Mouse (Mus musculus): Measurements from ENCODE around the gene Ccdc113. TPM values are rescaled to one million over a fixed set of nuclear protein-coding genes. Genes with fewer than 3 reads are reported as not detected.
A peak's percentile ranks its signal among the peaks of the same experiment; 100 is the strongest.

The Ccdc113 gene
- total and polyA plus RNA-seq, 3 experiments = not detected

GRCm38 (mm10) chr8:95490006-95490405, 43.9 kb upstream of the Ccdc113 start, which contains the start of gene Csnk2a2:
Gene Csnk2a2, minus strand, starts transcription at chr8:95490039.
- peak within 1 kb of the TSS; percentile 77 for H3K9ac ChIP-seq (ENCODE audit: control insufficient read depth, low read depth, low read length, poor library complexity, severe bottlenecking)
- peak within 1 kb of the TSS; percentile 59 to 63 for H3K4me3 ChIP-seq (ENCODE audit: control insufficient read depth in 1 of 2, insufficient read depth in 1 of 2, low read depth in 2 of 2, low read length in 2 of 2)
- peaks cover 5 to 12% of the 10 kb centered on the region in 2 experiments for H3K36me3 ChIP-seq (ENCODE audit: control insufficient read depth in 1 of 2, insufficient read depth in 2 of 2, low read length in 2 of 2)
- H3K27me3 ChIP-seq (ENCODE audit: control insufficient read depth in 1 of 2, insufficient read depth in 2 of 2, low read length in 2 of 2) = peaks cover 0 to 1% of the 10 kb centered on the region in 2 experiments; a peak in 2 of 4 replicates
- H3K27ac ChIP-seq (ENCODE audit: control insufficient read depth, low read depth, low read length) = no peak within 1 kb of the TSS
- TF ChIP-seq RCOR1 (IDR thresholded peaks at IDR 0.05; ENCODE audit: low read depth, low read length) (no peak), ETS1 (IDR thresholded peaks at IDR 0.05; ENCODE audit: low read depth, low read length) (no peak), POLR2A (IDR thresholded peaks at IDR 0.05; ENCODE audit: control insufficient read depth in 1 of 2, insufficient read depth in 1 of 2, low read depth in 1 of 2, low read length in 2 of 2, poor library complexity in 1 of 2) (no peak), ELF1 (IDR thresholded peaks at IDR 0.05; ENCODE audit: low read depth, low read length) (no peak), ZC3H11A (IDR thresholded peaks at IDR 0.05; ENCODE audit: low read depth, low read length) (no peak), RAD21 (IDR thresholded peaks at IDR 0.05; ENCODE audit: low read depth, low read length) (no peak), GATA1 (IDR thresholded peaks at IDR 0.05; ENCODE audit: low read depth, low read length) (no peak), KAT2A (conservative IDR thresholded peaks at IDR 0.05; ENCODE audit: low read depth, low read length) (no peak), CHD1 (IDR thresholded peaks at IDR 0.05; ENCODE audit: low read depth, low read length) (no peak), GABPA (IDR thresholded peaks at IDR 0.05; ENCODE audit: low read depth, low read length) (no peak), HCFC1 (IDR thresholded peaks at IDR 0.05; ENCODE audit: low read depth, low read length) (no peak), CHD2 (IDR thresholded peaks at IDR 0.05; ENCODE audit: low read length) (no peak), EP300 (IDR thresholded peaks at IDR 0.05; ENCODE audit: low read depth in 1 of 2, low read length in 2 of 2) (no peak), POLR2AphosphoS5 (IDR thresholded peaks at IDR 0.05; ENCODE audit: borderline replicate concordance, low read depth, low read length) (no peak), NRF1 (IDR thresholded peaks at IDR 0.05; ENCODE audit: insufficient read depth, low read depth, low read length, poor library complexity, severe bottlenecking) (no peak), MAZ (IDR thresholded peaks at IDR 0.05; ENCODE audit: low read depth, low read length) (no peak), UBTF (IDR thresholded peaks at IDR 0.05; ENCODE audit: borderline replicate concordance, insufficient read depth, low read depth, low read length) (no peak), ZMIZ1 (IDR thresholded peaks at IDR 0.05; ENCODE audit: low read depth, low read length) (no peak), POLR2AphosphoS2 (IDR thresholded peaks at IDR 0.05; ENCODE audit: low read length) (no peak), MAFK (IDR thresholded peaks at IDR 0.05; ENCODE audit: borderline replicate concordance, low read depth, low read length) (no peak)
- peaks cover 19% of the 10 kb centered on the region for H3K79me2 ChIP-seq (ENCODE audit: control insufficient read depth, insufficient read depth, low read length, poor library complexity)
- peaks cover 3 to 10% of the 10 kb centered on the region in 2 experiments; a peak in 3 of 4 replicates for H3K4me1 ChIP-seq (ENCODE audit: control insufficient read depth in 1 of 2, insufficient read depth in 2 of 2, low read length in 2 of 2)
- DNase-seq (ENCODE audit: low read depth, low spot score) = no peak
- no peaks in the 10 kb centered on the region for H3K9me3 ChIP-seq (replicated peaks; ENCODE audit: insufficient read depth, low read length)

- Histone ChIP-seq H3K4me3 (ENCODE audit: control insufficient read depth in 1 of 2, insufficient read depth in 1 of 2, low read depth in 2 of 2, low read length in 2 of 2) (no peak overlapping the region), H3K9me3 (replicated peaks; ENCODE audit: insufficient read depth, low read length) (no peaks in the 10 kb centered on the region), H3K79me2 (ENCODE audit: control insufficient read depth, insufficient read depth, low read length, poor library complexity) (peaks cover 15% of the 10 kb centered on the region), H3K4me1 (ENCODE audit: control insufficient read depth in 1 of 2, insufficient read depth in 2 of 2, low read length in 2 of 2) (peaks cover 3 to 10% of the 10 kb centered on the region in 2 experiments; a peak in 3 of 4 replicates), H3K27me3 (ENCODE audit: control insufficient read depth in 1 of 2, insufficient read depth in 2 of 2, low read length in 2 of 2) (peaks cover 4% of the 10 kb centered on the region in 2 experiments), H3K27ac (ENCODE audit: control insufficient read depth, low read depth, low read length) (no peak overlapping the region), H3K36me3 (ENCODE audit: control insufficient read depth in 1 of 2, insufficient read depth in 2 of 2, low read length in 2 of 2) (peaks cover 0 to 6% of the 10 kb centered on the region in 2 experiments; a peak in 2 of 4 replicates), H3K9ac (ENCODE audit: control insufficient read depth, low read depth, low read length, poor library complexity, severe bottlenecking) (no peak overlapping the region)
- DNase-seq (ENCODE audit: low read depth, low spot score) = no peak
- TF ChIP-seq E2F4 (IDR thresholded peaks at IDR 0.05; ENCODE audit: borderline replicate concordance, low read depth, low read length) (no peak), BHLHE40 (IDR thresholded peaks at IDR 0.05; ENCODE audit: borderline replicate concordance, low read depth, low read length) (no peak), MXI1 (IDR thresholded peaks at IDR 0.05; ENCODE audit: low read depth, low read length) (no peak), MEF2A (IDR thresholded peaks at IDR 0.05; ENCODE audit: extremely low read depth, insufficient replicate concordance, low read depth, low read length, poor library complexity, severe bottlenecking) (no peak), ZNF384 (IDR thresholded peaks at IDR 0.05; ENCODE audit: low read depth, low read length) (no peak), ZC3H11A (IDR thresholded peaks at IDR 0.05; ENCODE audit: low read depth, low read length) (no peak), MAX (IDR thresholded peaks at IDR 0.05; ENCODE audit: low read length) (no peak), SIN3A (IDR thresholded peaks at IDR 0.05; ENCODE audit: low read length) (no peak), GABPA (IDR thresholded peaks at IDR 0.05; ENCODE audit: low read depth, low read length) (no peak), POLR2AphosphoS2 (IDR thresholded peaks at IDR 0.05; ENCODE audit: low read length) (no peak), EP300 (IDR thresholded peaks at IDR 0.05; ENCODE audit: low read depth in 1 of 2, low read length in 2 of 2) (no peak), ELF1 (IDR thresholded peaks at IDR 0.05; ENCODE audit: low read depth, low read length) (no peak), UBTF (IDR thresholded peaks at IDR 0.05; ENCODE audit: borderline replicate concordance, insufficient read depth, low read depth, low read length) (no peak), ETS1 (IDR thresholded peaks at IDR 0.05; ENCODE audit: low read depth, low read length) (no peak), NELFE (IDR thresholded peaks at IDR 0.05; ENCODE audit: low read depth, low read length) (no peak), USF1 (IDR thresholded peaks at IDR 0.05; ENCODE audit: low read depth, low read length) (no peak), MAZ (IDR thresholded peaks at IDR 0.05; ENCODE audit: low read depth, low read length) (no peak), MAFK (IDR thresholded peaks at IDR 0.05; ENCODE audit: borderline replicate concordance, low read depth, low read length) (no peak), JUND (IDR thresholded peaks at IDR 0.05; ENCODE audit: low read depth, low read length) (no peak), GATA1 (IDR thresholded peaks at IDR 0.05; ENCODE audit: low read depth, low read length) (no peak)
These were observed 41.8 kb upstream of the Ccdc113 start for GRCm38 (mm10) chr8:95492057-95492456.
